Mouse (Mus musculus): Measurements from ENCODE around the gene Nxnl2. TPM values are rescaled to one million over a fixed set of nuclear protein-coding genes. Genes with fewer than 3 reads are reported as not detected.

The Nxnl2 gene
- polyA plus RNA-seq, 1 experiment from 2014 or later, result 2.3 TPM

DNA sequence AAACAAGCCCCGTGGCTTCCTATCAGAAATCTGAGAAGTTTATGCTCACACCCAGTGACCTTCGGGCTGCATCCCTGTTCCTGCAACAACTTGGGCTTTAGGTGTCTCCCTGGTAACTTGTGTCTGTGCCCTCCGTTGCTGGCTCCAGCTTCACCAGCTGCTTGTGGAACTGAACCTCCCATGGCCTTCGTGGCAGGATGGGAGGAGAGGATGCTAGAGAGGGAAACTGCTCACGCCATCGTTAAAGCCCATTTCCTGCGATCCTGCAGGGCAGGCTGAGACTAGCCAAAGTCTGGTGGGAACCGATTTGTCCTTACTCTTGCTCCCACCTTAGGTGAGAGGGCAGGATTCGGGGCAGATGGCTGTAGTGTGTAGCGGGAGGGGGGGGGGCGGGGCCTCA lies 4.1 kb upstream of the Nxnl2 start:
- DNase-seq (ENCODE audit: low spot score), result no peak
- H3K9me3 ChIP-seq (replicated peaks; ENCODE audit: low read length), result no peaks in the 10 kb centered on the region
- H3K36me3 ChIP-seq (ENCODE audit: insufficient read depth, low read length), result no peaks in the 10 kb centered on the region
- H3K4me2 ChIP-seq (ENCODE audit: low read length), result no peak overlapping the region
- H3K4me1 ChIP-seq (replicated peaks; ENCODE audit: insufficient read depth, low read length), result 0 out of 2 replicates have a peak, but pooled peaks cover 6% of the 10 kb centered on the region
- H3K27ac ChIP-seq, result no peak overlapping the region
- no peak for ATAC-seq (replicated peaks; ENCODE audit: low FRiP score, low read depth)
- WGBS, result 44% methylated on average over 11 of the region's 11 CpGs
- no peak overlapping the region for H3K4me3 ChIP-seq (replicated peaks; ENCODE audit: low read depth, low read length)
- TF ChIP-seq CTCF (IDR thresholded peaks at IDR 0.05; ENCODE audit: low read depth), result no peak
- no peak overlapping the region for H3K9ac ChIP-seq (ENCODE audit: low read depth, low read length)
- H3K27me3 ChIP-seq (ENCODE audit: insufficient read depth, low read length), result no peaks in the 10 kb centered on the region

DNA sequence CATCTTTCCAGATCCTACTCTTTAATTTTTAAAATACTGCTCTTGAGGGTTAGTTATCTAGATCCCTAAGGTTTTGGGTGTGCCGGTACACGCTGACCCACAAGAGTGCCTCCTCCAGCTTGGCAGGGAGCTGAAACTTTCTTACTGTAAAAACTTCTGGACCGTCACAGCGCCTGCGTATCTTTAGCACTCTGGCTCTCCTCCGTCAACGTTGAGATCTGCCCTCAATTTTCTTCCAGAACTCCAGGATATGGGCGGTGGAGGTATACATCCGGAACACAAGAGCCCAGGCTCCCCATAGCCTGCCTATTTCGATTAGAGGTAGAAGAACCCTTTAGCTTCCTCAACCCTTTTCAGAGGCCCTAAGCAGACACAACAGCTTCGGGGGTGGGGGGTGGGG lies 607 bp upstream of the Nxnl2 start:
- H3K27ac ChIP-seq, result no peak overlapping the region
- ATAC-seq (replicated peaks; ENCODE audit: low FRiP score, low read depth) (0 out of 2 replicates have a peak, but pooled peaks have one; percentile 5), DNase-seq (ENCODE audit: low spot score) (no peak)
- H3K4me3 ChIP-seq (replicated peaks; ENCODE audit: low read depth, low read length), result peak overlapping the region; percentile 49
- no peaks in the 10 kb centered on the region for H3K36me3 ChIP-seq (ENCODE audit: insufficient read depth, low read length)
- 0 out of 2 replicates have a peak, but pooled peaks cover 6% of the 10 kb centered on the region for H3K4me1 ChIP-seq (replicated peaks; ENCODE audit: insufficient read depth, low read length)
- no peaks in the 10 kb centered on the region for H3K27me3 ChIP-seq (ENCODE audit: insufficient read depth, low read length)
- peak overlapping the region; percentile 96 for H3K4me2 ChIP-seq (ENCODE audit: low read length)
- no peaks in the 10 kb centered on the region for H3K9me3 ChIP-seq (replicated peaks; ENCODE audit: low read length)
- WGBS, result 21% methylated on average over 11 of the region's 11 CpGs
- H3K9ac ChIP-seq (ENCODE audit: low read depth, low read length), result peak overlapping the region; percentile 41; the same call in 1 of the 2 replicates
- no peak for TF ChIP-seq CTCF (IDR thresholded peaks at IDR 0.05; ENCODE audit: low read depth)

DNA sequence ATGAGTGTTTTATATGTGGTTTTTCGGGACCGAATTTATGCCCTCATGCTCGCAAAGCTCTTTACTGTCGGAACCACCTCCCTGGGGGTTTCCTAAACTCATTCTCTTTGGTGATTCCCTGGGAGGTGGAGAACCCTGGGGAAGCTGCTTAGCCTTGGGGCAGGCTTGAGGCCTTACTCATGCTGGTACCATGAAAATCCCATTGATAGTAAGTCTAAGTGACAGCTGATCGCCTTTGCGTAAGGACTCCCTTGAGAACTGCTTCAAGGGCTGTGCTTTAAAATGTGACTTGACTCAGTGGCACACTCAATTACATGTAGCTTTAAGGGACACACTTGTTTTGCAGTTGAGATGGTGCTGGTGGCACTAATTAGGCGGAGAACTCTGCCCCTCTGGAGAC lies 1.8 kb downstream of the Nxnl2 start:
- H3K4me1 ChIP-seq (replicated peaks; ENCODE audit: insufficient read depth, low read length), result 0 out of 2 replicates have a peak, but pooled peaks cover 6% of the 10 kb centered on the region
- H3K9ac ChIP-seq (ENCODE audit: low read depth, low read length), result no peak overlapping the region
- WGBS, result 96% methylated on average over 7 of the region's 7 CpGs
- ATAC-seq (replicated peaks; ENCODE audit: low FRiP score, low read depth) (no peak), DNase-seq (ENCODE audit: low spot score) (no peak)
- H3K36me3 ChIP-seq (ENCODE audit: insufficient read depth, low read length), result no peaks in the 10 kb centered on the region
- H3K4me2 ChIP-seq (ENCODE audit: low read length), result no peak overlapping the region
- H3K27ac ChIP-seq, result no peak overlapping the region
- no peaks in the 10 kb centered on the region for H3K27me3 ChIP-seq (ENCODE audit: insufficient read depth, low read length)
- TF ChIP-seq CTCF (IDR thresholded peaks at IDR 0.05; ENCODE audit: low read depth), result no peak
- H3K9me3 ChIP-seq (replicated peaks; ENCODE audit: low read length), result no peaks in the 10 kb centered on the region
- no peak overlapping the region for H3K4me3 ChIP-seq (replicated peaks; ENCODE audit: low read depth, low read length)

- ATAC-seq (replicated peaks; ENCODE audit: low FRiP score, low read depth), result no peak
- H3K36me3 ChIP-seq (ENCODE audit: insufficient read depth, low read length), result no peaks in the 10 kb centered on the region
Measured at GRCm38 (mm10) chr13:51178932-51179331, 8.1 kb downstream of the Nxnl2 start.

GRCm38 (mm10) chr13:51179362-51179761 lies 8.5 kb downstream of the Nxnl2 start:
- ATAC-seq (replicated peaks; ENCODE audit: low FRiP score, low read depth), result no peak
- 43% methylated on average over 3 of the region's 3 CpGs for WGBS
- Histone ChIP-seq H3K9me3 (replicated peaks; ENCODE audit: low read length) (no peaks in the 10 kb centered on the region), H3K9ac (ENCODE audit: low read depth, low read length) (no peak overlapping the region), H3K4me3 (replicated peaks; ENCODE audit: low read depth, low read length) (no peak overlapping the region), H3K36me3 (ENCODE audit: insufficient read depth, low read length) (no peaks in the 10 kb centered on the region), H3K27ac (no peak overlapping the region), H3K4me2 (ENCODE audit: low read length) (no peak overlapping the region), H3K4me1 (replicated peaks; ENCODE audit: insufficient read depth, low read length) (no peaks in the 10 kb centered on the region), H3K27me3 (ENCODE audit: insufficient read depth, low read length) (no peaks in the 10 kb centered on the region)
- DNase-seq (ENCODE audit: low spot score), result no peak
- no peak for TF ChIP-seq CTCF (IDR thresholded peaks at IDR 0.05; ENCODE audit: low read depth)

More at GRCm38 (mm10) chr13:51178932-51179331, 8.1 kb downstream of the Nxnl2 start:
- no peaks in the 10 kb centered on the region for H3K4me1 ChIP-seq (replicated peaks; ENCODE audit: insufficient read depth, low read length)
- no peak for DNase-seq (ENCODE audit: low spot score)
- TF ChIP-seq CTCF (IDR thresholded peaks at IDR 0.05; ENCODE audit: low read depth), result no peak
- 81% methylated on average over 10 of the region's 10 CpGs for WGBS
- H3K27me3 ChIP-seq (ENCODE audit: insufficient read depth, low read length), result no peaks in the 10 kb centered on the region
- H3K9ac ChIP-seq (ENCODE audit: low read depth, low read length), result no peak overlapping the region
- no peaks in the 10 kb centered on the region for H3K9me3 ChIP-seq (replicated peaks; ENCODE audit: low read length)
- H3K27ac ChIP-seq, result no peak overlapping the region
- no peak overlapping the region for H3K4me3 ChIP-seq (replicated peaks; ENCODE audit: low read depth, low read length)
- no peak overlapping the region for H3K4me2 ChIP-seq (ENCODE audit: low read length)

DNA sequence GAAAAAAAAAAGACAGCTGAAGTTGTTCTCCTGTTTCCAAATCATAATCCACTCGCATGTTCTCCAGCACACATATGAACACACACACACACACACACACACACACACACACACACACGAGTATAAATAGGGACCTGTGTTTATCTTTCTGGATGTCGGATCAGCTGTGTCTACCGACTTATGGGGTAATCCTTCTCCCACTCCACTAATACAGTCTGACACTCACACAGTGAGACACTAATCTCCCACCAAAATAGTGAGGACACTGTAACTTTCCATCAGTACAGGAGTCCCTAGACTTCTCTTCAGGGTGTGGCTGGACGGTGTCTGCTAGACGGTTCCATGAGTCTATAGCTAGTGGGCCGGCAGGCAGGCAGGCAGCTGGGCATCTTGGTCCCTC lies 11.4 kb downstream of the Nxnl2 start:
- WGBS, result 83% methylated on average over 7 of the region's 7 CpGs
- no peaks in the 10 kb centered on the region for H3K4me1 ChIP-seq (replicated peaks; ENCODE audit: insufficient read depth, low read length)

GRCm38 (mm10) chr13:51184896-51185295 lies 14.1 kb downstream of the Nxnl2 start:
- H3K27me3 ChIP-seq (ENCODE audit: insufficient read depth, low read length), result no peaks in the 10 kb centered on the region
- no peak overlapping the region for H3K27ac ChIP-seq
- no peak for TF ChIP-seq CTCF (IDR thresholded peaks at IDR 0.05; ENCODE audit: low read depth)
- DNase-seq (ENCODE audit: low spot score) (no peak), ATAC-seq (replicated peaks; ENCODE audit: low FRiP score, low read depth) (no peak)
- no peak overlapping the region for H3K4me2 ChIP-seq (ENCODE audit: low read length)
- H3K9ac ChIP-seq (ENCODE audit: low read depth, low read length), result no peak overlapping the region
- no peaks in the 10 kb centered on the region for H3K4me1 ChIP-seq (replicated peaks; ENCODE audit: insufficient read depth, low read length)
- 87% methylated on average over 3 of the region's 3 CpGs for WGBS
- H3K9me3 ChIP-seq (replicated peaks; ENCODE audit: low read length), result no peaks in the 10 kb centered on the region
- no peak overlapping the region for H3K4me3 ChIP-seq (replicated peaks; ENCODE audit: low read depth, low read length)
- H3K36me3 ChIP-seq (ENCODE audit: insufficient read depth, low read length), result no peaks in the 10 kb centered on the region

More for the DNA sequence above, 11.4 kb downstream of the Nxnl2 start:
- Histone ChIP-seq H3K4me2 (ENCODE audit: low read length) (no peak overlapping the region), H3K36me3 (ENCODE audit: insufficient read depth, low read length) (no peaks in the 10 kb centered on the region), H3K4me3 (replicated peaks; ENCODE audit: low read depth, low read length) (no peak overlapping the region), H3K27ac (no peak overlapping the region), H3K27me3 (ENCODE audit: insufficient read depth, low read length) (no peaks in the 10 kb centered on the region), H3K9me3 (replicated peaks; ENCODE audit: low read length) (no peaks in the 10 kb centered on the region), H3K9ac (ENCODE audit: low read depth, low read length) (no peak overlapping the region)
- DNase-seq (ENCODE audit: low spot score) (no peak), ATAC-seq (replicated peaks; ENCODE audit: low FRiP score, low read depth) (no peak)
- TF ChIP-seq CTCF (IDR thresholded peaks at IDR 0.05; ENCODE audit: low read depth), result no peak

Data from kidney, postnatal 0 days (tissue).